Mouse (Mus musculus) limb, embryonic 12.5 days (tissue): ENCODE measurements at regions not wholly inside any gene's neighbourhood (a gene's known extent, or its start where the extent isn't known, plus 50 kb on each side); places are given as distances from the start of the nearest gene placed in this dataset.

Experiments used
- ATAC-seq: fragments of 200-750 bp; cut with Nextera tagmentation; 2 replicates; pipeline ENCODE4 v1.8.0; 2017; ENCODE audit warnings: low read depth, moderate TSS enrichment; ENCODE audit not compliant: insufficient number of reproducible peaks, insufficient read depth, low FRiP score, low TSS enrichment
- H3K27ac ChIP-seq: fragments of 300-500 bp; sonication (generic); 2 replicates; pipeline ENCODE4 v1.5.1; 2016; ENCODE audit warnings: mild to moderate bottlenecking, moderate library complexity
- H3K27me3 ChIP-seq: fragments of 300-500 bp; sonication (generic); 2 replicates; pipeline ENCODE4 v1.6.1; 2016; ENCODE audit warnings: mild to moderate bottlenecking, moderate library complexity
- H3K36me3 ChIP-seq: fragments of 300-500 bp; sonication (generic); 2 replicates; pipeline ENCODE4 v1.6.1; 2016; ENCODE audit warnings: mild to moderate bottlenecking, moderate library complexity
- H3K4me1 ChIP-seq: fragments of 300-500 bp; sonication (generic); replicated peaks from 2 replicates; pipeline ENCODE4 v1.6.1; 2016
- H3K4me2 ChIP-seq: fragments of 300-500 bp; sonication (generic); 2 replicates; pipeline ENCODE4 v1.6.1; 2016; ENCODE audit warnings: mild to moderate bottlenecking, moderate library complexity
- H3K4me3 ChIP-seq: fragments of 300-500 bp; sonication (generic); replicated peaks from 2 replicates; pipeline ENCODE4 v1.5.1; 2016; ENCODE audit warnings: mild to moderate bottlenecking
- H3K9ac ChIP-seq: fragments of 300-500 bp; sonication (generic); replicated peaks from 2 replicates; pipeline ENCODE4 v1.6.1; 2016; ENCODE audit warnings: mild to moderate bottlenecking, moderate library complexity
- H3K9me3 ChIP-seq: fragments of 300-500 bp; sonication (generic); 2 replicates; pipeline ENCODE4 v1.6.1; 2016; ENCODE audit warnings: mild to moderate bottlenecking, moderate library complexity
- WGBS: fragments of 180-500 bp; shearing (Covaris S2); methylation state at CpG from one replicate; pipeline ENCODE4 v1.1.7; 2016; 5-methylcytosine and 5-hydroxymethylcytosine counted together

DNA sequence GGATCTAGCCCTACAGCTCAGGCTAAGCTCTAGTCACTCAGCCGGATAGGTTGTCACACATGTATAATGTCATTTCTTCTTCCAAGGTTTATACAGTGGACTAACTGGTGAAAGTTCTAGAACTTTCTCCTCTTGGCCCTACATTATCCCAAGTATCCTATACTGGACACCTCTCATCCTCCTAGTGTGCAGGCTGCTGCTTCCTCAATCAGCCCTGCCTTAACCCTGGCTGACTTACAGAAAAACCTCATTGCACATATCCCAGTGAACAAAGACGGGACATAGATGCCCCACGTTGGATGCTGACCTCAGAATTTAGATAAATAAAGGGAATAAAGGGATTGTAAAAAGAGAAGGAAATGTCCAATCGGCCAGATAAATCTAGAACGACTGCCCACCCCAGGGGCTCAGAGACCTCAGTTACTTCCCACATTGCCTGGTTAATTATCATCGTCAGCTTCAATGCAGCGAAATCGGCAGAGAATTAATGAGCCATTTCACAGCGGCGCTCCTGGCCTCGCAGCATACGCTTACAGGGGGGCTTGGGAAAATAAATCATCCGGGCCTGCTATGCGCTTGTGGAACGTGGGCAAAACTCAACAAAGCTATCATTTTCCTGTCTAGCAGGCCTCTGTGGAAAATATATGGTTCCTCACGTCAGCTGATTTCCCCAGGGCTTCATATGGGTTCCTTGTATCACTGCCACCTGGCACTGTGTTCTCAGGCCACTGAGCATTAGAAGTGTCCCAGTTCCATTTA, 145.5 kb upstream of the Arl4c start:
- WGBS: 28% methylated on average over 16 of the region's 16 CpGs
- H3K4me2 ChIP-seq: peak overlapping the region; percentile 31
- H3K9me3 ChIP-seq: peaks cover 8% of the 10 kb centered on the region; the same call in 1 of the 2 replicates
- no peak overlapping the region for H3K4me3 ChIP-seq
- no peak overlapping the region for H3K27ac ChIP-seq
- no peaks in the 10 kb centered on the region for H3K27me3 ChIP-seq
- H3K4me1 ChIP-seq: peaks cover 10% of the 10 kb centered on the region
- 0 out of 2 replicates have a peak overlapping the region, but pooled peaks have one; percentile 37 for H3K9ac ChIP-seq
- no peak for ATAC-seq
- no peaks in the 10 kb centered on the region for H3K36me3 ChIP-seq

DNA sequence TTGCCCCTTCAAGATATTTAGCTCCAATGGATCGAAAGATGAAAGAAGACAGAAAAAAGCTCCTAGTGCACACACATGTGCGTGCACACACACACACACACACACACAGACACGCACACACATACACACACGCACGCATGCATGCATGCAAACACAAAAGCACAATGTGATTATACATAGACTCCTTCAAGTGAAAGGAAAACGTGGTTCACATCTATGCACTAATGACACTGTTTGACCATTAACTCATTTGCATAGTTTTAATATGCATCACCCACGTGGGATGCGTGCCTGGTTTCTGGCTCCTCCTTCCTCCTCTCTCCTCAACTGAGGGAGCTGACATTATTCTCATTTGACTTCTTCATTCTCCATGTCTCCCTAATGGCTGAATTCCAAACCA, 146.2 kb upstream of the Arl4c start:
- no peak overlapping the region for H3K9ac ChIP-seq
- 76% methylated on average over 8 of the region's 8 CpGs for WGBS
- no peak for ATAC-seq
- peaks cover 8% of the 10 kb centered on the region; the same call in 1 of the 2 replicates for H3K9me3 ChIP-seq
- no peaks in the 10 kb centered on the region for H3K27me3 ChIP-seq
- no peak overlapping the region for H3K4me2 ChIP-seq
- peaks cover 10% of the 10 kb centered on the region for H3K4me1 ChIP-seq
- H3K36me3 ChIP-seq: no peaks in the 10 kb centered on the region
- H3K27ac ChIP-seq: no peak overlapping the region
- H3K4me3 ChIP-seq: no peak overlapping the region

GRCm38 (mm10) chr1:88849421-88849820, 147.4 kb upstream of the Arl4c start:
- H3K27me3 ChIP-seq: no peaks in the 10 kb centered on the region
- no peak overlapping the region for H3K9ac ChIP-seq
- no peak overlapping the region for H3K4me2 ChIP-seq
- ATAC-seq: no peak
- no peak overlapping the region for H3K27ac ChIP-seq
- no peaks in the 10 kb centered on the region for H3K9me3 ChIP-seq
- H3K4me3 ChIP-seq: no peak overlapping the region
- WGBS: 93% methylated on average over 5 of the region's 5 CpGs
- H3K4me1 ChIP-seq: peaks cover 10% of the 10 kb centered on the region
- H3K36me3 ChIP-seq: no peaks in the 10 kb centered on the region

DNA sequence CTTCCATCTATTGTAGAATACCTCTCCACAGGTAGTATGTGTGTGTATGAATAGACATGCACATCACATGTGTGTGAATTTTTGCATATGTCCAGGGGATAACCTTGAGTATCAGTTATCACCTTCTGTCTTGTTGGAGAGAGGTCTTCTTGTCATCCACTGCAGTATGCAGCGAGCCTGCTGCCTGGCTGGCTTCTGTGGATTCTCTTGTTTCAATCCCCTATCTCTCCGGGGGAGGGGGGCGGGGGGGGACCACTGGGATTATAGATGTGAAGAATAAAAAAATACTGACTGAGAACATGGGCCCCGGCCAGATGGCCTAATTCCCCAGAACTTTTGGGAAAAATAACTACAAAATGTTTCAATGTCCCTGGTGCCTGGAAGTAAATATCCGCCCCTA, 149.9 kb upstream of the Arl4c start:
- H3K27ac ChIP-seq: no peak overlapping the region
- H3K9me3 ChIP-seq: no peaks in the 10 kb centered on the region
- H3K36me3 ChIP-seq: no peaks in the 10 kb centered on the region
- H3K27me3 ChIP-seq: no peaks in the 10 kb centered on the region
- H3K4me3 ChIP-seq: no peak overlapping the region
- no peak for ATAC-seq
- 86% methylated on average over 5 of the region's 5 CpGs for WGBS
- H3K9ac ChIP-seq: no peak overlapping the region
- peaks cover 10% of the 10 kb centered on the region for H3K4me1 ChIP-seq
- no peak overlapping the region for H3K4me2 ChIP-seq

DNA sequence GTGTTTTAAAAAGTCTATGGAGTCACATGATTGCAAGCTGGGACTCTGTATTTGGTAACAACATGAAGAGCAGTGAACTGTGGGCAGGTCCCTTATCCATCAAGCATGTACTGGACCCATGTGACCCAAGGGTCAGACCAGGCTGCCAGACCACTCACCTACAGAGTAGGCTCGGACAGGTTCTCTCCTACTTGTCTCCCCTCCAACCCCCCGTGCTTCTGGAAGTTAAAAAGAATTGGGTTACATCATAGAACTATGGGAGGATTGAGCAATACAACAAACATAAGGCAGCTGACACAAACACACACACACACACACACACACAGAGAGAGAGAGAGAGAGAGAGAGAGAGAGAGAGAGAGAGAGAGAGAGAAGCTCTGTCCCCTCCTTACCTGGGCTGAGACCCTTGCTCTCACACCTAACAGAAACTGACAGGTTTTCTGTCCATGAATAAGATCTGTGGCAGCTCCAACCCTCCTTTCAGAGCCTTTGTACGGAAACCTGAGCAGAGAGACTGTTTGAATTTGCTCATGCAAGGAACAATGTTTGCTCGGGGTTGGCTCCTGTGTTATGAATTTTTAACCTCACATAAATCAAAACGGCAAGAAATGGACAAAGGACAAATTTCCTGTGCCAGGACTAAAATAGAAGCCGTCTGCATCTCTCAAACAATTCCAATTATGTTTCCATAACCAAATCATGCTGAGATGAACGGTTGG, 159.0 kb upstream of the Arl4c start:
- H3K27ac ChIP-seq: no peak overlapping the region
- no peak overlapping the region for H3K9ac ChIP-seq
- no peaks in the 10 kb centered on the region for H3K36me3 ChIP-seq
- peaks cover 10% of the 10 kb centered on the region for H3K4me1 ChIP-seq
- H3K27me3 ChIP-seq: no peaks in the 10 kb centered on the region
- 64% methylated on average over 7 of the region's 7 CpGs for WGBS
- ATAC-seq: no peak
- no peak overlapping the region for H3K4me2 ChIP-seq
- H3K4me3 ChIP-seq: no peak overlapping the region
- H3K9me3 ChIP-seq: no peaks in the 10 kb centered on the region

- ATAC-seq: no peak
- Histone ChIP-seq H3K9me3 (no peaks in the 10 kb centered on the region), H3K9ac (no peak overlapping the region), H3K36me3 (no peaks in the 10 kb centered on the region), H3K27me3 (no peaks in the 10 kb centered on the region), H3K4me3 (no peak overlapping the region), H3K4me2 (no peak overlapping the region), H3K27ac (no peak overlapping the region), H3K4me1 (peaks cover 13% of the 10 kb centered on the region)
- 81% methylated on average over 4 of the region's 4 CpGs for WGBS
These were observed 159.5 kb upstream of the Arl4c start for GRCm38 (mm10) chr1:88861590-88861935.

DNA sequence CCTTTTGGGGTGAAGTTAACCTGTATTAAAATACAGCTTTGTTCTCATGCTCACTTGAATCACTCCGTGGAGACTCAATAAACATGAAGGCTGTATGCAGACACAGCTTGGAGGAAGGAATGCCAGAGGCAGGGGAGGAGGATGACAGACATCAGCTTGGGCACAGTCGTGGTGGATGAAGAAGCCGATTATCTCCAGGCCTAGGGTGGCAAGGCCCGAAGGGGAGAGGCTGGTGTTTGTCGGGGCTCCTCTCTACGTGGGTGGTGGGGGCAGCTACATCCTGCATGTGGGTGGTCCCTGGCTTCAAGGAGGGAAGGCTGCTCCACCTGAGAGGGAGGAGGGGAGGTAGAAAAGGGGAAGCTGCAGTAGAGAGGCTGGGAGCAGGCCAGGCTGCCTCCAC, 163.4 kb upstream of the Arl4c start:
- H3K36me3 ChIP-seq: no peaks in the 10 kb centered on the region
- H3K27me3 ChIP-seq: no peaks in the 10 kb centered on the region
- ATAC-seq: no peak
- no peak overlapping the region for H3K27ac ChIP-seq
- no peaks in the 10 kb centered on the region for H3K9me3 ChIP-seq
- no peak overlapping the region for H3K4me3 ChIP-seq
- H3K9ac ChIP-seq: no peak overlapping the region; the same call in 1 of the 2 replicates
- H3K4me1 ChIP-seq: peaks cover 26% of the 10 kb centered on the region
- 31% methylated on average over 6 of the region's 6 CpGs for WGBS
- no peak overlapping the region for H3K4me2 ChIP-seq

GRCm38 (mm10) chr1:88866571-88866970, 164.6 kb upstream of the Arl4c start:
- H3K36me3 ChIP-seq: no peaks in the 10 kb centered on the region
- no peak overlapping the region for H3K9ac ChIP-seq
- H3K27me3 ChIP-seq: no peaks in the 10 kb centered on the region
- WGBS: 71% methylated on average over 2 of the region's 2 CpGs
- no peak overlapping the region for H3K4me3 ChIP-seq
- 0 out of 2 replicates have a peak overlapping the region, but pooled peaks have one; percentile 23 for H3K27ac ChIP-seq
- no peak for ATAC-seq
- no peaks in the 10 kb centered on the region for H3K9me3 ChIP-seq
- peaks cover 26% of the 10 kb centered on the region for H3K4me1 ChIP-seq
- no peak overlapping the region for H3K4me2 ChIP-seq

DNA sequence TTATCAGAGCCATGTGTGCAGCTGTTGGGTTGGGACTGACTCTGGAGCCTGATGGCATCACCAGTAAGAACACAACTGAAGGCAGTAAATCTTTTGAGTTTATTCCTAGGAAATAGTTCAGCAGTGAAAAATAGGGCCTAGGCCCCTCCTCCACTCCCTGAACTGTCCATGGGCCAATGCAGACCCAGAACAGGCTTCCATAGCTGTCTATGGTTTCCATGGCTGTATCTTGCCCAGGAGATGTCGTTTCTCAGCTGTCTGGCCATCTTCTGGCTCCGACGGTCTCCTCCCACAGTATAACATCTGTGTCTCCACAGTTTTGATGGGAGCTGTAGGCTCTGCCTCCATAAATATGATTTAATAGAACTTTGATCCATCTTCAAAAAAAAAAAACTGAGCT, 165.1 kb upstream of the Arl4c start:
- H3K27ac ChIP-seq: 0 out of 2 replicates have a peak overlapping the region, but pooled peaks have one; percentile 23
- no peaks in the 10 kb centered on the region for H3K36me3 ChIP-seq
- no peaks in the 10 kb centered on the region for H3K9me3 ChIP-seq
- no peak overlapping the region for H3K4me2 ChIP-seq
- WGBS: 59% methylated on average over 3 of the region's 3 CpGs
- H3K9ac ChIP-seq: no peak overlapping the region
- no peak overlapping the region for H3K4me3 ChIP-seq
- H3K4me1 ChIP-seq: peaks cover 26% of the 10 kb centered on the region
- H3K27me3 ChIP-seq: no peaks in the 10 kb centered on the region
- ATAC-seq: peak; percentile 37; the same call in 1 of the 2 replicates

GRCm38 (mm10) chr1:88869885-88870284, 167.9 kb upstream of the Arl4c start:
- Histone ChIP-seq H3K9me3 (no peaks in the 10 kb centered on the region), H3K9ac (no peak overlapping the region), H3K36me3 (no peaks in the 10 kb centered on the region), H3K4me2 (no peak overlapping the region), H3K4me1 (peaks cover 26% of the 10 kb centered on the region), H3K27me3 (no peaks in the 10 kb centered on the region), H3K27ac (no peak overlapping the region), H3K4me3 (no peak overlapping the region)
- WGBS: 65% methylated on average over 4 of the region's 4 CpGs
- ATAC-seq: no peak

DNA sequence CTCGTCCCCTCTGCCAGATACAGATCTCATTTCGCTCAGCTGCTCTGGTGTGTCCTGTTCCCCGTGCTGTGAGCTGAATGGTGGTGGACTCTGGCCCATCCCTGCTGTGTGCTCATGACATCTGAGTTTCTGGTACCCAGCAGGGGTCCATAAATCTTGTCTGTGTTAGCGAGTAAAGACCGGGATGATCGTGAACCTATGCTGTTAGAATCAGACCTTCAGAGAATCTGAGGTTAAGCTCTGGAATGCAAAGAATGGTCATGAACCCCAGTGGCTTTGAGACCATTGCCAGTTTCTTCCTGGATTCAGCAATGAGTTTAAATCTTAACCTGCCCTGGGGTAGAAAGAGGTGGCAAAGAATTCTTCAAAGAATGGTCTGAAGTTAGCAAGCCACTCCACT, 173.3 kb upstream of the Arl4c start:
- Histone ChIP-seq H3K9me3 (no peaks in the 10 kb centered on the region), H3K9ac (no peak overlapping the region), H3K36me3 (no peaks in the 10 kb centered on the region), H3K4me2 (no peak overlapping the region), H3K4me3 (no peak overlapping the region), H3K4me1 (no peaks in the 10 kb centered on the region; the same call in 1 of the 2 replicates), H3K27ac (no peak overlapping the region), H3K27me3 (no peaks in the 10 kb centered on the region)
- no peak for ATAC-seq
- 51% methylated on average over 6 of the region's 6 CpGs for WGBS
